Mouse (Mus musculus) neural tube, embryonic 14.5 days (tissue): Measurements from ENCODE around the gene Pemt. TPM values are rescaled to one million over a fixed set of nuclear protein-coding genes. Genes with fewer than 3 reads are reported as not detected.

ENCODE experiments used
- ATAC-seq: fragments of 200-750 bp; cut with Nextera tagmentation; 2 replicates; pipeline ENCODE4 v1.8.0; 2017; ENCODE audit warnings: low read depth, mild to moderate bottlenecking, moderate TSS enrichment, moderate library complexity
- H3K27ac ChIP-seq: fragments of 300-500 bp; sonication (generic); 2 replicates; pipeline ENCODE4 v1.5.1; 2014; ENCODE audit warnings: low read depth, mild to moderate bottlenecking, control low read depth, low read length, moderate library complexity, mixed read lengths
- H3K27me3 ChIP-seq: fragments of 300-500 bp; sonication (generic); 2 replicates; pipeline ENCODE4 v1.6.1; 2014; ENCODE audit warnings: low read length; ENCODE audit not compliant: control insufficient read depth, insufficient read depth
- H3K36me3 ChIP-seq: fragments of 300-500 bp; sonication (generic); 2 replicates; pipeline ENCODE4 v1.6.1; 2014; ENCODE audit warnings: low read length, mixed read lengths; ENCODE audit not compliant: control insufficient read depth, insufficient read depth
- H3K4me1 ChIP-seq: fragments of 300-500 bp; sonication (generic); 2 replicates; pipeline ENCODE4 v1.6.1; 2014; ENCODE audit warnings: low read length; ENCODE audit not compliant: control insufficient read depth, insufficient read depth
- H3K4me2 ChIP-seq: fragments of 300-500 bp; sonication (generic); 2 replicates; pipeline ENCODE4 v1.6.1; 2014; ENCODE audit warnings: mild to moderate bottlenecking, low read depth, low read length, control low read depth
- H3K4me3 ChIP-seq: fragments of 300-500 bp; sonication (generic); 2 replicates; pipeline ENCODE4 v1.5.1; 2014; ENCODE audit warnings: low read depth, low read length, control low read depth, mixed read lengths
- H3K9ac ChIP-seq: fragments of 300-500 bp; sonication (generic); replicated peaks from 2 replicates; pipeline ENCODE4 v1.6.1; 2014; ENCODE audit warnings: low read depth, mild to moderate bottlenecking, control low read depth, low read length, mixed read lengths
- H3K9me3 ChIP-seq: fragments of 300-500 bp; sonication (generic); 2 replicates; pipeline ENCODE4 v1.6.1; 2016; ENCODE audit warnings: low read length; ENCODE audit not compliant: control insufficient read depth
- WGBS: fragments of 180-500 bp; shearing (Covaris S2); extraction: QIAGEN DNeasy Blood & Tissue Kit; methylation state at CpG from one replicate; pipeline ENCODE4 v1.1.7; 2014; 5-methylcytosine and 5-hydroxymethylcytosine counted together
- polyA plus RNA-seq: library from polyadenylated mRNA; unstranded; fragments of >200 nt; fragmentation: Nextera tagmentation; extraction: Ambion mirVana; gene quantifications from 2 replicates; pipeline ENCODE4 v1.2.1, GENCODE M21; 2014

Pemt gene
- polyA plus RNA-seq: 9.0 and 9.3 TPM in 2 replicates

- no peaks in the 10 kb centered on the region for H3K27me3 ChIP-seq
- ATAC-seq: peak; percentile 99
- peak within 1 kb of the TSS; percentile 52 for H3K4me3 ChIP-seq
- H3K27ac ChIP-seq: peak within 1 kb of the TSS; percentile 90
- H3K36me3 ChIP-seq: no peaks in the 10 kb centered on the region
- H3K9me3 ChIP-seq: no peaks in the 10 kb centered on the region
- under 1% methylated on average over 44 of the region's 44 CpGs for WGBS
- H3K9ac ChIP-seq: peak within 1 kb of the TSS; percentile 56
- H3K4me1 ChIP-seq: peaks cover 5% of the 10 kb centered on the region; the same call in 1 of the 2 replicates
- peak within 1 kb of the TSS; percentile 56 for H3K4me2 ChIP-seq
These were observed at the start of gene Pemt for GRCm38 (mm10) chr11:60046058-60046735. Pemt (minus strand) TSS chr11:60046489.

GRCm38 (mm10) chr11:60094909-60095810 is 48.9 kb upstream of the Pemt start:
- no peaks in the 10 kb centered on the region for H3K9me3 ChIP-seq
- H3K27ac ChIP-seq: peak overlapping the region; percentile 75
- H3K4me2 ChIP-seq: no peak overlapping the region
- H3K9ac ChIP-seq: no peak overlapping the region
- no peak overlapping the region for H3K4me3 ChIP-seq
- H3K36me3 ChIP-seq: no peaks in the 10 kb centered on the region
- ATAC-seq: 0 out of 2 replicates have a peak, but pooled peaks have one; percentile 12
- 52% methylated on average over 9 of the region's 9 CpGs for WGBS
- peaks cover 16% of the 10 kb centered on the region; the same call in 1 of the 2 replicates for H3K4me1 ChIP-seq
- no peaks in the 10 kb centered on the region for H3K27me3 ChIP-seq

- H3K27me3 ChIP-seq: no peaks in the 10 kb centered on the region
- WGBS: 31% methylated on average over 7 of the region's 7 CpGs
- H3K4me1 ChIP-seq: peaks cover 18% of the 10 kb centered on the region; the same call in 1 of the 2 replicates
- H3K9me3 ChIP-seq: no peaks in the 10 kb centered on the region
- H3K9ac ChIP-seq: 0 out of 2 replicates have a peak overlapping the region, but pooled peaks have one; percentile 25
- peak overlapping the region; percentile 75 for H3K27ac ChIP-seq
- no peaks in the 10 kb centered on the region for H3K36me3 ChIP-seq
- H3K4me2 ChIP-seq: no peak overlapping the region
- no peak overlapping the region for H3K4me3 ChIP-seq
- peak; percentile 74; the same call in 1 of the 2 replicates for ATAC-seq
These were observed 47.8 kb upstream of the Pemt start for GRCm38 (mm10) chr11:60093984-60094587.

GRCm38 (mm10) chr11:60093227-60093626 is 46.9 kb upstream of the Pemt start:
- Histone ChIP-seq H3K9me3 (no peaks in the 10 kb centered on the region), H3K4me3 (no peak overlapping the region), H3K4me1 (peaks cover 19% of the 10 kb centered on the region; the same call in 1 of the 2 replicates), H3K27me3 (no peaks in the 10 kb centered on the region), H3K9ac (0 out of 2 replicates have a peak overlapping the region, but pooled peaks have one; percentile 16), H3K36me3 (no peaks in the 10 kb centered on the region), H3K27ac (peak overlapping the region; percentile 75), H3K4me2 (no peak overlapping the region)
- ATAC-seq: no peak

- no peak overlapping the region for H3K27ac ChIP-seq
- ATAC-seq: no peak
- no peaks in the 10 kb centered on the region for H3K27me3 ChIP-seq
- H3K36me3 ChIP-seq: no peaks in the 10 kb centered on the region
- H3K4me2 ChIP-seq: no peak overlapping the region
- H3K9ac ChIP-seq: no peak overlapping the region
- H3K4me3 ChIP-seq: no peak overlapping the region
- peaks cover 19% of the 10 kb centered on the region; the same call in 1 of the 2 replicates for H3K4me1 ChIP-seq
- WGBS: 69% methylated on average over 7 of the region's 7 CpGs
- H3K9me3 ChIP-seq: no peaks in the 10 kb centered on the region
These were observed 45.1 kb upstream of the Pemt start for GRCm38 (mm10) chr11:60091422-60091761.

- Histone ChIP-seq H3K4me1 (peaks cover 19% of the 10 kb centered on the region; the same call in 1 of the 2 replicates), H3K4me3 (no peak overlapping the region), H3K27me3 (no peaks in the 10 kb centered on the region), H3K9me3 (no peaks in the 10 kb centered on the region), H3K27ac (no peak overlapping the region), H3K9ac (no peak overlapping the region), H3K4me2 (no peak overlapping the region), H3K36me3 (no peaks in the 10 kb centered on the region)
- ATAC-seq: no peak
- WGBS: 70% methylated on average over 5 of the region's 5 CpGs
These were observed 44.6 kb upstream of the Pemt start for GRCm38 (mm10) chr11:60090696-60091421.

GRCm38 (mm10) chr11:60088947-60089346 is 42.7 kb upstream of the Pemt start:
- Histone ChIP-seq H3K4me3 (no peak overlapping the region), H3K9me3 (no peaks in the 10 kb centered on the region), H3K36me3 (no peaks in the 10 kb centered on the region), H3K4me2 (no peak overlapping the region), H3K27me3 (no peaks in the 10 kb centered on the region), H3K27ac (no peak overlapping the region), H3K4me1 (peaks cover 11% of the 10 kb centered on the region; the same call in 1 of the 2 replicates), H3K9ac (no peak overlapping the region)
- peak; percentile 83 for ATAC-seq
- WGBS: 33% methylated on average over 4 of the region's 4 CpGs

GRCm38 (mm10) chr11:60086676-60087075 is 40.4 kb upstream of the Pemt start:
- H3K4me3 ChIP-seq: no peak overlapping the region
- H3K27me3 ChIP-seq: no peaks in the 10 kb centered on the region
- ATAC-seq: no peak
- H3K36me3 ChIP-seq: no peaks in the 10 kb centered on the region
- H3K9ac ChIP-seq: no peak overlapping the region
- no peak overlapping the region for H3K4me2 ChIP-seq
- H3K27ac ChIP-seq: no peak overlapping the region
- H3K4me1 ChIP-seq: peaks cover 3% of the 10 kb centered on the region; the same call in 1 of the 2 replicates
- H3K9me3 ChIP-seq: no peaks in the 10 kb centered on the region
- WGBS: 78% methylated on average over 1 of the region's 1 CpGs
